Mouse (Mus musculus) large intestine, adult 2 months (tissue): ENCODE results near the gene Maml1. TPM values are rescaled to one million over a fixed set of nuclear protein-coding genes. Genes with fewer than 3 reads are reported as not detected.

ENCODE experiments used
- DNase-seq: peaks from one replicate; pipeline ENCODE4 v3.0.0-alpha.2; 2012; ENCODE audit warnings: low read depth, low spot score
- WGBS: fragments of 180-500 bp; shearing (Covaris S2); methylation state at CpG from one replicate; pipeline ENCODE4 v1.1.7; 2018; 5-methylcytosine and 5-hydroxymethylcytosine counted together
- polyA plus RNA-seq: library from polyadenylated mRNA; depleted of rRNA; stranded (reverse); fragments of >200 nt; gene quantifications from 2 replicates; pipeline ENCODE4 v1.2.3, GENCODE M21; 2012

The Maml1 gene
- polyA plus RNA-seq, 1 experiment, result 7.1 TPM

DNA sequence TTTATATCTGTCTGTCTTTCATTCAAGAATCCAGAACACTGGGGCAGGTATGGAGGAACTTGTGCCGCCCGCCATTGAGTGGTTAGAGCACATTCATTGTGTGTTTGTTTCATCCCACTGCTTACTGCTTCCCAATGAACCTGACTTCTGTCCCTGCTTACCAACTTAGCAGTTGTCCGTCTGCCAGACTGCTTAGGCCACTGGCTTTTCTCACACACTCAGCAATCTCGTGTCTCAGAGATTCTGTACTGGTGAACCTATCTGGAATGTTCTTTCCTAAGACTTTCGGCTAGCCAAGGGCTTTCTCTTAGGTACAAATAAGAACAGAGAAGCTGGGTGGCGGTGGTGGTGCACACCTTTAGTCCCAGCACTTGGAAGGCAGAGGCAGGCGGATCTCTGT, 6.4 kb downstream of the Maml1 start:
- 92% methylated on average over 7 of the region's 7 CpGs for WGBS
- DNase-seq, result no peak

DNA sequence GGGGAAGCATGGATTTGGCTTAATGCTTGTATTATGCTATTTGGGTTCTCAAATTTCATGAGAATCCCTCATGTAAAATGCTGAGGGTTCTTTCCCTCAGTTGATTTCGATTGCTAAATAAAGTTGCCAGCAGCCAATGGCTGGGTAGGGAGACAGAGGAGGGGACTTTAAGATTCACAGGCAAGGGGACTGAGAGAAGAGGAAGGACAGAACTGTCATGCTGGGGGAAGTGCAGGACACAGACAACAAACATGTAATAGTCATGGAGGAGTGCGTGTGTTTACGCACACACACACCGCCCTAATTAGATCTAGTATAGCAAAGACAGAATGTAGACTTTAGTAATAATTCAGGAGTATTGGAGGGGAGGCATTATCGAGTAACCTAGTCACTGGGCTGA, 6.8 kb downstream of the Maml1 start:
- DNase-seq, result no peak
- 86% methylated on average over 5 of the region's 5 CpGs for WGBS

DNA sequence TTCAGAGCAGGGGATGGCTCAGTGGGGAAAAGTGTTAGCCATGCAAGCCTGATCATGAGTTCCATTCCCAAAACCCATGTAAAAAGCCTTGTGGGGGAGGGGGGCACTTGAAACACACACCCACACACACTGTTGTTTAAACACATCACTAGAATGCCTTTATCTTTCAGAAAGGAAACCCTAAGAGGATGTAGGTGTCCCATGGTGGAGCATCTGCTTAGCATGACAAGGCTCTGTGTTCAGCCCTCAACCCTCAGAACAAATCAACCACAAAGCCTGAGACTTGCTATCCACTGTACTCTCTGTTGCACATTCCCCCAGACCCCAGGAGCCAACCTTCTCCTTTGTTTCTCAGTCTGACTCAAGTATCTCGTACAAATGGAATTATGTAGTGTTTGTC, 12.1 kb downstream of the Maml1 start:
- DNase-seq, result no peak
- WGBS, result 86% methylated on average over 1 of the region's 1 CpGs

DNA sequence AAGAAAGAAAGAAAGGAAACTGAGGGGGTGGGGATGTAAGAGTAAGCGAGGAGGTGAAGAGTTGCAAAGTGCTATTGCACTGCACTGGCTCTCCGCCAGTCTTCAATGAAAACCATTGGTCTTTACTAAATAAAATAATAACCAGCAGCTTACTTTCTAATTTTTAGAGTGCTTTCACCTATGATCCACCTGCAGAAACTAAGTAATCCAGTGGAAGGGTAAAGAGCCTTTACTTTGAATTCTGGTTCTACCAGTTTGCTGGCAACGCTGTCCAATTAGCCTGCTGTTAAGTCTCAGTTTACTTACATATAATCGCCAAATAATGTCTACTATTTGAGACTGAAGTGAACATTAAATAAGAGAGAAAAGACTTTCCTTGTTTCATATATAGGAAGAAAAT, 13.1 kb downstream of the Maml1 start:
- DNase-seq, result no peak

DNA sequence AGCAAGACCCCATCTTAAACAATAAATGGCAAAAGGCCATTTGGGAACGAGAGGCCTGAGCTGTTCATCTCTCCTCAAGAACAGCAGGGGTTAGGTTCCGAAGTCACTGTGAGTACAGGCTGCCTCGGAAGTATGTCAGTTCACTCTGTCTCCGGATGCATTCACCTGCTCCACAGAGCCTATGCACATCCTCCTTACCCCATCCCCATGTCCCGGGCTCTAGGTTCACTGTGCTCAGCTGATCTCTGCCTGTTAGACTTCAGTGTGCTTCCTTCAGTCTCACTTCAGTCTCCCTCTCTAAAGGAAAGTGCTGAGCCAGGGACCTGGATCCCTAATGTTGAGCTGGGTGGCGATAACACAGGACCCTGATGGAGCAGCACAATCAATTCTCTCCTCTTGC, 14.4 kb downstream of the Maml1 start:
- DNase-seq, result no peak

More for the DNA sequence above, 13.1 kb downstream of the Maml1 start:
- 50% methylated on average over 4 of the region's 4 CpGs for WGBS

DNA sequence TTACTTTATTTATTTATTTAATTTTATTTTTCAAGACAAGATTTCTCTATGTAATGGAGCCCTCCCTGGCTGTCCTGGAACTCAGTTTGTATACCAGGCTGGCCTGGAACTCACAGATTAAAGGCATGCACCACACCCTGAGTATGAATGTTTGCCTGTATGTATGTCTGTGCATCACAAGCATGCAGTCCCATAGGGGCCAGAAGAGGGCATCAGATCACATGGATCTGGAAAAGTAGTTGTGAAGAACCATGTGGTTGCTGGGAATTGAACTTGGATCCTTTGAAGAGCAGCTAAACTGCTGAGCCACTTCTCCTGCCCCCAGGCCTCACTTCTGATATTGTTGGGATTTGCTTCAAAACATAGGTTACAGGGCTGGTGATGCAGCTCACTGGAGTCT, 15.1 kb downstream of the Maml1 start:
- DNase-seq, result no peak

More for the DNA sequence above, 14.4 kb downstream of the Maml1 start:
- WGBS, result 91% methylated on average over 6 of the region's 6 CpGs

DNA sequence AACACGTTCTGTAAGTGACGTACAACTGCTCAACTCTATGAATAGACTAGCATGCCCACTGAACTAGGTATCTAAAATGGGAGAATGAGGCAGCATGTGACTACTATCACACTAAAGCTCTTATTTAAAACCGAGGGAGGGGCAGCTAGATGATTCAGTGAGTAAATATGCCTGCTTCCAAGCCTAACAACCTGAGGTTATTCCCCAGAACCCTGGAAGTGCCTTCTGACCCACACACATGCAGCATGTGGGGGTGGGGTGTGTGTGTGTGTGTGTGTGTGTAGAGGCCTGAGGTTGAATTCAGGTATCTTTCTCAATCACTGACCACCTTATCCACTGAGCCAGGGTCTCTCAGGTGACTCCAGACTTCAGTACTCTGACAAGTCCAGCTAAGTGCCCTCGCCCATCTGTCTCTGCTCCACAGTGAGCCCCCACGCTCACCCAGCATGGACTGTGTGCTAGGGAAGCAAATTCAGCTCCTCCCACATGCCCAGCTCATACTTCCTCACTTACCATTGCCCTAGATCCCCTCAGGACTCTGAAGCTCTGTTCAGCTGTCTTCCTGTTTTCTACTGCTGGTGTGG, 16.5 kb downstream of the Maml1 start:
- no peak for DNase-seq
- WGBS, result 44% methylated on average over 5 of the region's 5 CpGs

DNA sequence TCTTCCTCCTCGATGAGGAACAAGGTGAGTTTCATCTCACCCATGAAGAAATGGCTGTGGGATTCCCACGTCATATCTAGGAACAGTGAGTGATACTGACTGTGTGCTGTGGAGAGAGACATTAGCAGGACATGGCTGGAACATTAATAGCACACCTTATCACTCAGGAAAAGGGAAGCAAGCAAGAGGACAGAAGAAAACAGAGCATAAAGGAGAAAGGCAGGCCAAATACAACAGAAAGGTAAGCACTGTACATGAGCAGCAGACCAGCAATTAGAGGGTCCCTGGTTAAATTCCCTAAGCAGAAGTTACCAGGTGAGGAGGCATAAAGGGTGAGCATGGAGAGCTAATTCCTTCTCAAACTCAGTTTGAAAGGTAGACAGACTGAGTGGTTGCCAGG, 17.0 kb downstream of the Maml1 start:
- 51% methylated on average over 2 of the region's 2 CpGs for WGBS
- DNase-seq, result no peak

DNA sequence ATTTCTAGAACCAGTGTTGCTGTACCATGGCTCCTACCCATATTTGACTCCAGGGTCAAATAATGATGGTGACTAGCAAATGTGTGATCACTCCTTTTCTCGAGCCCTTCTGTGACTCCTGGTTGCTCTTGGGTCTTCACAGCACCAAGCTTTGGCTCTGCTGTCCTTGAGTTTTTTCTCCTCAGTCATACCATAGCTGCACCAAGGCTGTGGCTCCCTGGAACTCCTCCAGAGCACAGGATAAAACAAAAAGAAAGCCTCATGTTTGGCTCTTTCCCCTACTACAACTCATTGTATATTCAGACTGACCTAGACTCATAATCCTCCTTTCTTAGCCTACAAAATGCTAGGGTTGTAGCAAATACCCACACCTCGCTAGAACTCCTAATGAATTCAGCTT, 19.3 kb downstream of the Maml1 start:
- DNase-seq, result no peak

DNA sequence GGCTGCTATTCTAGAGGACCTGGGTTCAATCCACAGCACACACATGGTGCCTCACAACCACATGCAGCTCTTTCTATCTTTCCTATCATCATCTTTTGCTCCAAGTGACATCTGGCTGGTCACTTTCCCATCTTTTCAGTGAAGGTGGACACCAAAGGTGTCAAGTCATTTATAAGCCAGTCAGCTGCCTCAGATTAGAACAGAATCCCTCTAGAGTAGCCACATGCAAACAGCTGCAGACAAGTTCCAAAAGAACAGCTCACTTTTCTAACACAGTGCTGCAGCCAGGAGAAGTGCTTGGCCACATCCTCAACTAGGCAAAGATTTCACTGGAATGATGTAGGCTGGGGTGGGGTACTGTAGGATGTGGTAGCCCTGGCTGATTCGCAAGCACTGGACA, 22.2 kb downstream of the Maml1 start:
- DNase-seq, result no peak
- WGBS, result 97% methylated on average over 1 of the region's 1 CpGs

More for the DNA sequence above, 19.3 kb downstream of the Maml1 start:
- 86% methylated on average over 2 of the region's 2 CpGs for WGBS

DNA sequence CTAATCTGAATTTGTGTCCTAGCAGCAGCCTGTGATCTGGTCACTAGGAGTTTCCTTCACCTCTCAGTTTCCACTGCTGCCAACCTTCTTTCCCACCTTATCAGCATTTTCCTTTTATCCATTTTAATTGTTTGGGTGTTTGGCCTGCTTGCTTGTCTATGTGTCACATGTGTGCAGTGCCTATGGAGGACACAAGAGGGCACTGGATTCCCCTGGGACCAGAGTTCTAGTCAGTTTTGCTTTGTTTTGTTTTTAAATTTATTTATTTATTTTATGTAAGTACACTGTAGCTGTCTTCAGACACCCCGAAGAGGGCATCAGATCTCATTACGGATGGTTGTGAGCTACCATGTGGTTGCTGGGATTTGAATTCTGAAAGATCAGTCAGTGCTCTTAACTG, 22.9 kb downstream of the Maml1 start:
- DNase-seq, result no peak
- WGBS, result 77% methylated on average over 2 of the region's 2 CpGs

DNA sequence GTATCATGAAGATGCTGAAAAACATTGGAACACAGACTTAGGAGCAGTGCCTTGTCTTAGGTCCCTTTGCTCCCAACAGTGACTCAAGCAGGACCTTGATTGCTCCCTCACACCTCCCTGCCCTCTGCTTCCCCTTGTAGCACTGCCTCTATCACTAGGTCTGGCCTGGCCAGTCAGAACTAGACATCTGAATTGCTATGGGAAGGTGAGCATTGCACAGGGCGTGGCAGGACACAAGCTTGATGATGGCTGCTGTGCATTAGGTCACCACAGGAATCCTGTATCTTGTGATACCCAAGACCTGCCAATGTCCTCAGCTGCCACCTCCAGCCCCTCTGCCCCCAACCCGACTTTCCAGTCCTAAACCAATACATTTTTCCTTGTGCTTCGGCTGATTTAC, 25.1 kb downstream of the Maml1 start:
- 91% methylated on average over 3 of the region's 3 CpGs for WGBS
- DNase-seq, result peak; percentile 16

DNA sequence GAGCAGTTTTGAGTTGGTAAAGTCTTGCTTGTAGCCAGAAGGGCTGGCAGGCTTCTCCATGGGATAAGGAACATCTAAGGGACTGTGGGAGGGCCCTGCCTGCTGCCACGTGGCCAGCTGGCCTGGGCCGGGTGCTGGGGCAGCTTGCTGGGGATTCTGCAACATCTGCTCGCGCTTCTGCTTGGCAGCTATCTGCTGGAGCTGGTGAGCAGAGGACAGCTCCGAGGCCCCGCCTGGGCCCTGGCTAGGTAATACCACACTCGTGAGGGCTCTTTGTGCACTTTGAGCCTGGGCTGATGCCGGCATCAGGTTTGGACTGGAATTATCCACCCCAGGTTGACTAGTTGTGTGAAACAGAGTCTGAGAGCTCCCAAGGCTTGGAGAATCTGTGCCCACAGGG, 26.2 kb downstream of the Maml1 start:
- no peak for DNase-seq
- 60% methylated on average over 8 of the region's 8 CpGs for WGBS

DNA sequence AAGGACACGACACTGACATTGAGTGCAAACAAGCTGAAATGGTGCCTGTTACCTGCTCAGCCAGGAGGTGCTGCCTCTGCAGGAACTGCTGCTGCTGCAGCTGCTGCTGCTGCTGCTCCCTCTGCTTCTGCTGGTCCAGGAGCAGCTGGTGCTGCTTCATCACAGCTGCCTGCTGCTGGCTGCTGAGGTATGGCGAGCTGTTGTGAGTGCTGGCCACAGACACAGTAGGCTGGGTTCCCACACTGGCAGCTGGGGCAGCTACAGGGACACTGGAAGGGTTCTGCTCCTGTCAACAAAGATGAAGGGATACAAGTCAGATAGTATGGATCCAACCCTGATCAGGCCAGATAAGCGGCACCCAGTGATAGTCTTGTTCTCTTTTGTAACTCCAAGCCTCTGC, 28.9 kb downstream of the Maml1 start:
- no peak for DNase-seq
- 83% methylated on average over 3 of the region's 3 CpGs for WGBS

DNA sequence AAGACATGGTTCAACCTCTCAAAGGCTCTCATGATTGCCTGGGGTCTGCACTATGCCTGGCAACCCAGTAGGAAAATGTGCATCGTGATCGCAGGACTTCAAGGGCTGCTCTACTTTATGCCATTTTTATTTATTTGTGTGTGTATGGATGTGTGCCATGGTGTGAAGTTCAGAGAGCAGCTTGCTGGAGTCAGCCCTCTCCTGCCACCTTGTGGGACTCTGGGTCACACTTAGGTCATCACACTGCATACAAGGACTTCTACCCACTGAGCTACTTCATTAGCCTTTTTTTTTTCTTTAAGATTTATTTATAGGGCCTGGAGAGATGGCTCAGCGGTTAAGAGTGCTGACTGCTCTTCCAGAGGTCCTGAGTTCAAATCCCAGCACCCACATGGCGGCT, 30.1 kb downstream of the Maml1 start:
- DNase-seq, result no peak
- 70% methylated on average over 4 of the region's 4 CpGs for WGBS

DNA sequence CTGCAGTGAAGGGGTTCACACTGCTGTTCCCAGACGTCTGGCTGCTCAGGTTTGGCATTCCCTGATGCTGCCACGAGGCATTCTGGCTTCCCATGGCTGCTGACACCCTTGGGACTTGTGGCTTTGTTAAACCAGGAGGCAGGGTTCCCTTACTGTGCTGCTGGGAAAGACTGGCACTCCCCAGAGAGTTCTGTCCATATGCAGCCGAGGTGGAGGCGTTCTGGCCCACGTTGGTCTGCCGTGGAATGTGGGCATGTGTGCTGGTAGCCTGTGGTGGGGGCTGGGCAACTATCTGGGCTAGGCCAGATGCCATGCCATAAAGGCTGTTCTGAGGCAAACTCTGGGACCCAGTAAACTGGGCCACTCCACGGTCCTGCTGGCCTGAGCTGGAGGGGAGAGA, 33.8 kb downstream of the Maml1 start:
- 70% methylated on average over 7 of the region's 7 CpGs for WGBS
- no peak for DNase-seq

DNA sequence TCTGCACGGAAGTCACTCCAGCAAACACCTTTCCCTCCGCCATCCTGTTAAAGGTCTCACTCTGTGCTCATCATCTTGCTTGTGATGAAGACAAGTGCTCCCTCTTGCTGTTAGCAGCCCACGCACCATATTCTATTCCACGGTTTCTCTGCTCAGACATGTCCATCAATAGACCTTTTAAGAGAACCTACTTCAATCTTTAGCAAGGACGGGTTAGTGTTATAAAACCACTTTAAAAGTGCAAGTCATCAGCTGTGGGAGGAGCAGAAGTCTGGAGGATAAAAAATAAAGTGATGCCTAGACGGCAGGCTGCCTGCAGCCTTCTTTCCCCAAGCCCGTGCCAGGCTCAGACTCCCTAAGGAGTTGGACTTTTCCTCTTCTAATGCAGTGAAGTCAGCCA, 35.5 kb downstream of the Maml1 start:
- 71% methylated on average over 7 of the region's 7 CpGs for WGBS
- DNase-seq, result no peak

DNA sequence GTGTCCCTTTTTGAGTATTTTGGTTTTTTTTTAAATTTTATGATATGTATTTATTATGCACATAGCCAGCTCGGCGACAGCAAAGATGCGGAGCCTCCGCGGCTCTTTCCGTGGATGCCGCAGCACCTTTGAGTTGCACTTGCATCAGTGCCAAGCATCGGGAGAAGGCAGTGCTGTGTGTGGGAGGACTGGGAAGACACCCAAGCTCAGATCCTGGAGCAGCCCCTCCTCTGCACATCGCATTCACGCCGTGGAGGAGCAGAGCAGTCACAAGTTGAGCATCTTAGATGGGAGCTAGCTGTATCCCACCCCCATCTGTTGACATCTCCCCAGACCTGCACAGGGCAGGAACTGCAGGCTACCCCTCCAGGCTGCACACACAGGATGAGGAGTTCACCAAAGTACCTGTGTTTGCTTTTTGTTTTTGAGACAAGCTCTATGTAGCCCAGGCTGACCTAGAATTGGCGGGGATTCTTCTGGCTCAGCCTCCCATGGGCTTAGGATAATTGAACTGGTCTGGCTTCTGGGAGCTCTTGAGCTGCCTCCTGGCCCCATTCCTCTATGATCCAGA, 38.0 kb downstream of the Maml1 start:
- WGBS, result 76% methylated on average over 12 of the region's 12 CpGs
- DNase-seq, result no peak

DNA sequence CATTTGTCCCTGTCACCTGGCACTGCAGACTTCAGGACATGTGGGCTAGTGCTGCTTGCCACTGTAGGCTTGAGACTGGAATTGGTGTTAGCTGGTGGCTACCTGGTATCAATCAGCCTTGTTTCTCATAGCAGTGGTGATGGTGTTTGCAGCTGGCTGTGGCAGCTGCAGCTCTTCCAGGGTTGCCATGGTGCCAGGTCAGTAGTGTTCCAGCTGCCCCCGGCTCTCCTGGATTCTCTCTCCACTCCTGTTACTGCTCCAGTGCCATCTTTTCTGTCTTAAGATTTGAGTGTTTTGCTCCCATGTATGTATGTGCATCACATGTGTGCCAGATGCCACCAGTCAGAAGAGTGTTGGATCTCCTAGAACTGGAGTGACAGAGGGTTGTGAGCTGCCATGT, 38.7 kb downstream of the Maml1 start:
- WGBS, result 24% methylated on average over 1 of the region's 1 CpGs
- DNase-seq, result no peak

DNA sequence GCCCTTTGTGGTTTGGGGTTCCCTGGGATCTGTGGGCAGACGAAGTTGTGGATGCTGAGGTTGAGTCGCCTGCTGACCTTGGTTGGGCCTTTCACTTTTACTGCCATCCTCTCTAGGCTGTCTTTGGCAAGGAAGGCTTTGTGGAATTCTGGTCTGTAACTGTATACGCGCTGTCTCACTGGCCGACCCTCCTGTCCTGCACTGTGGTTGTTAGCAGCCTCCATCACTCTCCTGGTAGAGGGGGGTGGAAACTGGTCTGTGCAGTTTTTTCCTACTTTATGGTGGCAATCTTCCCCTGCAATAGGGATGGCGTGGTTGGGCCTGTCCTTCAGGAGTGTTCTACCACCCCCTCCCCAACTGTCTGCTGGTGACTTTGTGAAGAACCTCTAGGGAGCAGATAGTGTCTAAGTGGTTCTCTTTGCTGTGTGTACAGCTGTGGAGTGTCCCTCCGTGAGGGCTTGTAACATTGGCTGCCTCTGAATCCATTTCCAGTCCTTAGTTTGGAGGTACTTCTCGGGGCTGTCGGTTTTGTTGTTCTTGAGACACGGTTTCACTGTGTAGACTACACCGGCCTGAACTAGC, 39.3 kb downstream of the Maml1 start:
- DNase-seq, result no peak
- WGBS, result 53% methylated on average over 11 of the region's 11 CpGs

DNA sequence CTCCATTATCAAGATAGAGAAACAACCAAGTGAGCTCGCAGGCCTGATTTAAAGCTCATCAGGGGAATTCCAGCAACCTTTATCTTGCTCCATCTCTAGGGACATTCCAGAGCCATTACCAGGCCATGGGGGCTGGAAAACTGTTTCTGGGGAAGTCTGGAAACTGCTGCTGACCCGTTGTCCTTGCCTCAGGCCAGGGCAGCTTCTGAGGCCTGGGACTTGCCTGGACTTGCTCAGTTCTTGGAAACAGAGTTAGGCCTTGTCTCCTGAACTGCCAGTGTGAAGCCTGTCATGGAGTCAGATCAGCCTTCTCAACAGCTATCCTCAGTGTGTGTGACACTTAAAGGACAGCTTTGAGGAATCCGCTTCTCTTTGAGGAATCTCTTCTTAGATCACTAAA, 39.9 kb downstream of the Maml1 start:
- no peak for DNase-seq
- WGBS, result 68% methylated on average over 3 of the region's 3 CpGs
